Mouse (Mus musculus) hindbrain, embryonic 14.5 days (tissue): Measurements from ENCODE around the gene Gja1. TPM values are rescaled to one million over a fixed set of nuclear protein-coding genes. Genes with fewer than 3 reads are reported as not detected.

Source experiments
- ATAC-seq: fragments of 200-750 bp; cut with Nextera tagmentation; 2 replicates; pipeline ENCODE4 v1.8.0; 2017; ENCODE audit warnings: moderate number of reproducible peaks, mild to moderate bottlenecking, moderate TSS enrichment, moderate library complexity; ENCODE audit not compliant: low FRiP score
- DNase-seq: peaks from one replicate; pipeline ENCODE4 v3.0.0-alpha.2; 2015; ENCODE audit warnings: low spot score
- H3K27ac ChIP-seq: fragments of 300-500 bp; sonication (generic); 2 replicates; pipeline ENCODE4 v1.5.1; 2014; ENCODE audit warnings: mild to moderate bottlenecking, moderate library complexity
- H3K27me3 ChIP-seq: fragments of 300-500 bp; sonication (generic); 2 replicates; pipeline ENCODE4 v1.6.1; 2014; ENCODE audit warnings: mild to moderate bottlenecking, low read length, mixed read lengths; ENCODE audit not compliant: control insufficient read depth, insufficient read depth
- H3K36me3 ChIP-seq: fragments of 300-500 bp; sonication (generic); replicated peaks from 2 replicates; pipeline ENCODE4 v1.6.1; 2014; ENCODE audit not compliant: control insufficient read depth, insufficient read depth
- H3K4me1 ChIP-seq: fragments of 300-500 bp; sonication (generic); replicated peaks from 2 replicates; pipeline ENCODE4 v1.6.1; 2014; ENCODE audit warnings: antibody characterized with exemption, low read length, mixed read lengths; ENCODE audit not compliant: control insufficient read depth, insufficient read depth
- H3K4me2 ChIP-seq: fragments of 300-500 bp; sonication (generic); replicated peaks from 2 replicates; pipeline ENCODE4 v1.6.1; 2014; ENCODE audit warnings: mild to moderate bottlenecking, moderate library complexity
- H3K4me3 ChIP-seq: fragments of 300-500 bp; sonication (generic); replicated peaks from 2 replicates; pipeline ENCODE4 v1.5.1; 2014; ENCODE audit warnings: mild to moderate bottlenecking, low read length
- H3K9ac ChIP-seq: fragments of 300-500 bp; sonication (generic); 2 replicates; pipeline ENCODE4 v1.6.1; 2014
- H3K9me3 ChIP-seq: fragments of 300-500 bp; sonication (generic); 2 replicates; pipeline ENCODE4 v1.6.1; 2016; ENCODE audit warnings: low read length; ENCODE audit not compliant: control insufficient read depth
- WGBS: fragments of 180-500 bp; shearing (Covaris S2); extraction: QIAGEN DNeasy Blood & Tissue Kit; methylation state at CpG from one replicate; pipeline ENCODE4 v1.1.7; 2014; 5-methylcytosine and 5-hydroxymethylcytosine counted together
- polyA plus RNA-seq: library from polyadenylated mRNA; unstranded; fragments of >200 nt; fragmentation: Nextera tagmentation; extraction: Ambion mirVana; gene quantifications from 2 replicates; pipeline ENCODE4 v1.2.1, GENCODE M21; 2014

Gja1 gene
- polyA plus RNA-seq, 1 experiment from 2014 or later, result 103 TPM

GRCm38 (mm10) chr10:56406386-56407130 lies 29.4 kb downstream of the Gja1 start:
- no peak overlapping the region for H3K27ac ChIP-seq
- DNase-seq (no peak), ATAC-seq (no peak)
- H3K36me3 ChIP-seq, result no peaks in the 10 kb centered on the region
- H3K9ac ChIP-seq, result no peak overlapping the region
- no peaks in the 10 kb centered on the region for H3K4me1 ChIP-seq
- H3K4me2 ChIP-seq, result no peak overlapping the region
- H3K4me3 ChIP-seq, result no peak overlapping the region
- H3K27me3 ChIP-seq, result no peaks in the 10 kb centered on the region
- 91% methylated on average over 6 of the region's 6 CpGs for WGBS
- no peaks in the 10 kb centered on the region for H3K9me3 ChIP-seq

- 80% methylated on average over 7 of the region's 7 CpGs for WGBS
- Histone ChIP-seq H3K27ac (no peak overlapping the region), H3K4me3 (no peak overlapping the region)
Observed at GRCm38 (mm10) chr10:56415894-56416570, 38.9 kb downstream of the Gja1 start.

DNA sequence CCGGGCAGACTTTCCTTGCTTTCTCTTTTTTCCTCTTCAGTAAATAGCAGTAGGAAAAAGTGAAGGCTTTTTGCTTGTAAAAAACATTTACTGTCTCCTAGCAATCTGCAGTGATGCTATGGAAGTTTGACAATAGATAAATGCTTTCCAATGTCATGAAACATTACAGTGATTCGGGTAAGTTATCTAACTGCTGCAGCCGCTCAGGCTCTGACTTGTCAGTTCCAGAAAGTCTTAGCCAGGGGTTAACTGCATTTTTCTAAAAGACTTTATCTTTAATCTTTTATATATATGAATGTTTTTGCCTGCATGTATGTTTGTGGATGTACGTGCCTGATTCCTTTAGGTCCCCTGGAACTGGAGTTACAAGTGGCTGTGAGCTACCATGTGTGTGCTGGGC lies 45.4 kb downstream of the Gja1 start:
- H3K4me3 ChIP-seq, result no peak overlapping the region
- 87% methylated on average over 4 of the region's 4 CpGs for WGBS
- ATAC-seq, result no peak
- no peaks in the 10 kb centered on the region for H3K36me3 ChIP-seq
- H3K9me3 ChIP-seq, result no peaks in the 10 kb centered on the region
- H3K4me2 ChIP-seq, result no peak overlapping the region
- no peaks in the 10 kb centered on the region for H3K27me3 ChIP-seq
- DNase-seq, result no peak
- no peak overlapping the region for H3K9ac ChIP-seq
- H3K27ac ChIP-seq, result no peak overlapping the region
- H3K4me1 ChIP-seq, result no peaks in the 10 kb centered on the region

More at GRCm38 (mm10) chr10:56415894-56416570, 38.9 kb downstream of the Gja1 start:
- no peaks in the 10 kb centered on the region for H3K4me1 ChIP-seq
- DNase-seq, result no peak
- no peaks in the 10 kb centered on the region for H3K27me3 ChIP-seq
- no peak for ATAC-seq
- H3K4me2 ChIP-seq, result no peak overlapping the region
- H3K36me3 ChIP-seq, result no peaks in the 10 kb centered on the region
- H3K9me3 ChIP-seq, result no peaks in the 10 kb centered on the region
- H3K9ac ChIP-seq, result no peak overlapping the region

DNA sequence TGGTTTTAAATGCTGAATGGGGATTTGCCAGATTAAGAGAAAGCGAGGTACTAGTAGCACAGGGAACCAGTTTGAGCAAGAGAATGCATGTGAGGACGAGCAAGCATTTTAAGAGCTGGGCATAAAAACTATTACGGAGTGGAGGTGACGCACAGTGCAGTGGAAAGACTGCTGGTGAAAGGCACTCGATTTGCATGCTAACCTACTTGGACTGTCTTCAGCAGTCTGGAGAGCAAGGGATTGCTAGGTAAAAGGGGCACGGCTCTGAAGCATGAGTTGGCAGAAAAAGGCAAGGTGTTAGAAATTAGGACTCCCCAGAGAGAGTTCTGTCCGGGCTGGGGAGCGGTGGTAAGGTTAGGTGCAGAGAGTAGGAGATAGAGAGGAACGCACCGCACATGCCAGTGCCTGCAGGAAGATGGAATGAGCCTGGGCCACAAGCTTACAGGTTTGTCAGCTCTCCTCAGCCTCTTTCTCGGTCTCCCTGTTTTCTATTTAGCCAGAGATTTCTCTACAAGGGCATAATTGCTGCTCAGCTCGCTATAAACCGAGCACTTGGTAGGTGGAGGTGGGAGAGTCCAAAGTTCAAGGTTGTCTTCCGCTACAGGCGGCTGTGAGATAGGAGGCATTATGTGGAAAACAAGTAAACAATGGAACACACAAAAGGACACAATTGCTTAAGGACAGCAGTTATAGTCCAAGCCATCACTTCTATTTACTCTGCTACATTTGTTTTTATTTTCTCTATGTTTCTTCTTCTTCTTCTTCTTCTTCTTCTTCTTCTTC lies 48.1 kb downstream of the Gja1 start:
- H3K9ac ChIP-seq, result no peak overlapping the region
- no peaks in the 10 kb centered on the region for H3K4me1 ChIP-seq
- no peaks in the 10 kb centered on the region for H3K9me3 ChIP-seq
- H3K27ac ChIP-seq, result no peak overlapping the region
- no peak for ATAC-seq
- no peak for DNase-seq
- H3K27me3 ChIP-seq, result no peaks in the 10 kb centered on the region
- no peak overlapping the region for H3K4me3 ChIP-seq
- 91% methylated on average over 15 of the region's 15 CpGs for WGBS
- no peak overlapping the region for H3K4me2 ChIP-seq
- H3K36me3 ChIP-seq, result no peaks in the 10 kb centered on the region

DNA sequence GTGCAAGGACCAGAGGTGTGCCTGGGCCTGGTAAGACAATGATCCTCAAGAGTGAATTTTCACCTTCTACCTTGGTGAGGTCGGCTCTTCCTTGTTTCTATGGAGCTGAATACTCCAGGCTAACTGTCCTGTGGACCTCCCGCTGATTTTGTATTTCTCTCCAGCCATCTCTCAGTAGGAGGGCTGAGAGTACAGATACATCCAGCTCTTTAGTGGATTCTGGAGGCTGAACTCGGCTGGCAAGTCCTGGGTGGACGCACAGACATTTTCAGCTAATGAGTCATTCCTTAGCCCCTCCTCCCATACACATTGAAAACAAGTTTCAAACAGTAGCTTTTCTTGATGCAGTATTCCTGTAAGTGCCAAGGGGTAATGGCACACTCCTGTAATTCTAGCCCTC lies 49.2 kb downstream of the Gja1 start:
- Histone ChIP-seq H3K36me3 (no peaks in the 10 kb centered on the region), H3K4me2 (no peak overlapping the region), H3K9ac (no peak overlapping the region), H3K27ac (no peak overlapping the region), H3K4me1 (no peaks in the 10 kb centered on the region), H3K9me3 (no peaks in the 10 kb centered on the region), H3K4me3 (no peak overlapping the region), H3K27me3 (no peaks in the 10 kb centered on the region)
- DNase-seq (no peak), ATAC-seq (no peak)
- 57% methylated on average over 4 of the region's 4 CpGs for WGBS

DNA sequence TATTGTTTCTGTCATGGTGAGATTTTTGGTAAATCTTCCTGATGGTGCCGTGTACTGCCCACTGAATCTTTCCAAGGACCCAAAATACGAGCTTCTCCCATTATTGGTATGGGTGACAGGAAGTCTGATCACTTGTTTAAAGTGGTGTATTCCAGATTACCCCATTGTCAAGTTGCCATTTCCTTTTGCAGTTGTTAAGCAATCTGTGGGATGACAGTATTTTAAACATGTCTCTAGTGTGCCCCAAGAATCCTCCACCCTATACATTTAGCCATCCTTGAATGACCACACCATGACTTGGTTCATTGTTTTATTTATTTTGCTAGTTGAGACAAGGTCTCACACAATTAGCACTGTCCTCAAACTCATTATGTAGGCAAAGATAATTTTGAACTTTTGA lies 50.3 kb downstream of the Gja1 start:
- no peaks in the 10 kb centered on the region for H3K27me3 ChIP-seq
- DNase-seq, result no peak
- no peaks in the 10 kb centered on the region for H3K36me3 ChIP-seq
- H3K4me2 ChIP-seq, result no peak overlapping the region
- no peak overlapping the region for H3K27ac ChIP-seq
- 90% methylated on average over 2 of the region's 2 CpGs for WGBS
- no peak overlapping the region for H3K4me3 ChIP-seq
- H3K9ac ChIP-seq, result no peak overlapping the region
- 0 out of 2 replicates have a peak, but pooled peaks cover 5% of the 10 kb centered on the region for H3K4me1 ChIP-seq
- no peaks in the 10 kb centered on the region for H3K9me3 ChIP-seq
- ATAC-seq, result no peak

DNA sequence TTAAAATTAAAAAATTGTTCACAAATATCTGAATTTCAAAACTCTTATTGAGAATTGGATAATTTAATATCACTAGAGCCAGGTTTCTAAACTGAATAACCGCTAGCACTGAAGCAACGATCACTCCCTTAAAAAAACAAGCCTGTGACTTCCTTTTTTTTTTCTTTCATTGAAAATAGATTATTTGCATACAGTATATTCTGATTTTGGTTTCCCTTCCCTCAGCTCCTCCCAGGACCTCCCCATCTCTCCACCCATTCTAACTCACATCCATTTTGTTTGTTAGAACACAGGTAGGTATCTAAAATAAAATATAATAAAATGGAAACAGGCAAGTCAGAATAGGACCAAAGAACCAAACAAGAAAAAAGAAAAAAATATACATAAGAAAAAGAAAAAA lies 50.7 kb downstream of the Gja1 start:
- 88% methylated on average over 2 of the region's 2 CpGs for WGBS
- H3K9ac ChIP-seq, result no peak overlapping the region
- H3K4me2 ChIP-seq, result no peak overlapping the region
- no peak overlapping the region for H3K4me3 ChIP-seq
- H3K27me3 ChIP-seq, result no peaks in the 10 kb centered on the region
- 0 out of 2 replicates have a peak, but pooled peaks cover 5% of the 10 kb centered on the region for H3K4me1 ChIP-seq
- no peak for DNase-seq
- H3K27ac ChIP-seq, result no peak overlapping the region
- ATAC-seq, result no peak
- H3K9me3 ChIP-seq, result no peaks in the 10 kb centered on the region
- H3K36me3 ChIP-seq, result no peaks in the 10 kb centered on the region

- Histone ChIP-seq H3K4me2 (no peak overlapping the region), H3K4me1 (0 out of 2 replicates have a peak, but pooled peaks cover 5% of the 10 kb centered on the region), H3K27me3 (no peaks in the 10 kb centered on the region), H3K4me3 (no peak overlapping the region), H3K36me3 (no peaks in the 10 kb centered on the region), H3K9ac (no peak overlapping the region), H3K9me3 (no peaks in the 10 kb centered on the region), H3K27ac (no peak overlapping the region)
- DNase-seq (no peak), ATAC-seq (no peak)
- WGBS, result 75% methylated on average over 5 of the region's 5 CpGs
Observed at GRCm38 (mm10) chr10:56429011-56429410, 51.9 kb downstream of the Gja1 start.
